Mouse (Mus musculus) limb, embryonic 13.5 days (tissue): Measurements from ENCODE around the gene Cdk6. TPM values are rescaled to one million over a fixed set of nuclear protein-coding genes. Genes with fewer than 3 reads are reported as not detected.
"Not testable (repeated sequence)": the region's sequence is repeated elsewhere in the genome, so short reads cannot be mapped to it uniquely, and the experiment has no call there.

Experiments
- ATAC-seq: fragments of 200-750 bp; cut with Nextera tagmentation; 2 replicates; pipeline ENCODE4 v1.8.0; 2017; ENCODE audit warnings: low read depth, moderate number of reproducible peaks, moderate TSS enrichment; ENCODE audit not compliant: low FRiP score
- H3K27ac ChIP-seq: fragments of 300-500 bp; sonication (generic); 2 replicates; pipeline ENCODE4 v1.5.1; 2015; ENCODE audit warnings: inconsistent platforms, mild to moderate bottlenecking, moderate library complexity
- H3K27me3 ChIP-seq: fragments of 300-500 bp; sonication (generic); 2 replicates; pipeline ENCODE4 v1.6.1; 2015; ENCODE audit warnings: mild to moderate bottlenecking, inconsistent platforms
- H3K36me3 ChIP-seq: fragments of 300-500 bp; sonication (generic); 2 replicates; pipeline ENCODE4 v1.6.1; 2015; ENCODE audit warnings: inconsistent platforms, mild to moderate bottlenecking, moderate library complexity
- H3K4me1 ChIP-seq: fragments of 300-500 bp; sonication (generic); 2 replicates; pipeline ENCODE4 v1.6.1; 2015; ENCODE audit warnings: inconsistent platforms
- H3K4me2 ChIP-seq: fragments of 300-500 bp; sonication (generic); replicated peaks from 2 replicates; pipeline ENCODE4 v1.6.1; 2015; ENCODE audit warnings: inconsistent platforms, mild to moderate bottlenecking, moderate library complexity
- H3K4me3 ChIP-seq: fragments of 300-500 bp; sonication (generic); 2 replicates; pipeline ENCODE4 v1.5.1; 2015; ENCODE audit warnings: moderate library complexity, mild to moderate bottlenecking, inconsistent platforms
- H3K9ac ChIP-seq: fragments of 300-500 bp; sonication (generic); 2 replicates; pipeline ENCODE4 v1.6.1; 2015; ENCODE audit warnings: mild to moderate bottlenecking, inconsistent platforms
- H3K9me3 ChIP-seq: fragments of 300-500 bp; sonication (generic); 2 replicates; pipeline ENCODE4 v1.6.1; 2016; ENCODE audit warnings: inconsistent platforms
- WGBS: fragments of 180-500 bp; shearing (Covaris S2); methylation state at CpG from one replicate; pipeline ENCODE4 v1.1.7; 2015; 5-methylcytosine and 5-hydroxymethylcytosine counted together
- polyA plus RNA-seq: library from polyadenylated mRNA; unstranded; fragments of >200 nt; fragmentation: Nextera tagmentation; extraction: Ambion mirVana; gene quantifications from 2 replicates; pipeline ENCODE4 v1.2.1, GENCODE M21; 2015

Gene Cdk6
- polyA plus RNA-seq, 1 experiment from 2014 or later: 27.7 TPM

DNA sequence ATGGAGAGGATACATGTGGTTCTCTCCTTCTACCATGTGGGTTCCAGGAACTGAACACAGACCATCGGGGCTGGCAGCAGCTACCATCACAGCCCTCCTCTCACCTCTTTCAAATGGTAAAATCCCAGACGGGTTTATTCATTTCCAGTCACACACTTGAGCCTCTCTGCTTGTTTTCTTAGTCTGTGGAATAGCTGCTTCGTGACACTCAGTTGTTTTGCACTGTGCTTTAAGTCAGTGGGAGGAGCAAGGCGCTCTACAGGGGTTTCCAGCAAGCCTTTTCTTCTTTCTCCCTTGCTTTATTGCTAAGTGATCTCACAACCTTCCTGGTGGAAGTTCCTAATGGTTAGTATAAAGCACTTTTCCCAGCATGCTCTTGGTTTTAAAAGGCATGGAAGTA lies 10.6 kb downstream of the Cdk6 start:
- not testable (repeated sequence) for H3K9me3 ChIP-seq, H3K27ac ChIP-seq, H3K36me3 ChIP-seq, H3K27me3 ChIP-seq, H3K4me1 ChIP-seq, ATAC-seq, H3K4me3 ChIP-seq, H3K9ac ChIP-seq, H3K4me2 ChIP-seq
- WGBS: 67% methylated on average over 4 of the region's 4 CpGs

DNA sequence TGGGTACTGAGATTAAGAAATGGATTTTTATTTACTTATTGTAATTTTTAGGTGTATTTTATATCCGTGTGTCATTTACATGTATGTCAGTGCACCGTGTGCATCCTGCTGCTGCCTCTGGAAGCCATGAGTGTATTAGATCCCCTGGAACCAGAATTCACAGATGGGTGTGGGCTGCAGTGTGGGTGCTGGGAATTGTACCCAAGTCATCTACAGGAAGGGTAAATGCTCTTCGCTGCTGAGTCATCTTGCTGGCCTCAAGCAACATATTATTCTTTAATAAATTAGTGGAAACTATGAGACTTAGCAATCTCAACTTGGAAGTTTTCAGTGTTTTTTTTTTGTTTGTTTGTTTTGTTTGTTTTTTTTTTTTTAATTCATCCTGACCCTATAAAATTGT lies 11.0 kb downstream of the Cdk6 start:
- no peak overlapping the region for H3K4me2 ChIP-seq
- H3K36me3 ChIP-seq: no peaks in the 10 kb centered on the region
- ATAC-seq: no peak
- no peaks in the 10 kb centered on the region for H3K9me3 ChIP-seq
- no peak overlapping the region for H3K9ac ChIP-seq
- H3K27ac ChIP-seq: no peak overlapping the region
- 93% methylated on average over 3 of the region's 3 CpGs for WGBS
- no peaks in the 10 kb centered on the region for H3K4me1 ChIP-seq
- H3K27me3 ChIP-seq: no peaks in the 10 kb centered on the region
- no peak overlapping the region for H3K4me3 ChIP-seq

GRCm38 (mm10) chr5:3352827-3353226 lies 11.5 kb downstream of the Cdk6 start:
- Histone ChIP-seq H3K4me3 (no peak overlapping the region), H3K4me1 (no peaks in the 10 kb centered on the region), H3K36me3 (no peaks in the 10 kb centered on the region), H3K27me3 (no peaks in the 10 kb centered on the region), H3K27ac (no peak overlapping the region), H3K9me3 (no peaks in the 10 kb centered on the region), H3K4me2 (no peak overlapping the region), H3K9ac (no peak overlapping the region)
- 79% methylated on average over 3 of the region's 3 CpGs for WGBS
- no peak for ATAC-seq

- Histone ChIP-seq H3K27me3 (no peaks in the 10 kb centered on the region), H3K9ac (no peak overlapping the region), H3K4me2 (no peak overlapping the region), H3K4me1 (no peaks in the 10 kb centered on the region), H3K36me3 (no peaks in the 10 kb centered on the region), H3K9me3 (no peaks in the 10 kb centered on the region), H3K27ac (no peak overlapping the region), H3K4me3 (no peak overlapping the region)
- no peak for ATAC-seq
- WGBS: 91% methylated on average over 5 of the region's 5 CpGs
Observed at GRCm38 (mm10) chr5:3354307-3354706, 13.0 kb downstream of the Cdk6 start.

- H3K27me3 ChIP-seq: no peaks in the 10 kb centered on the region
- no peak overlapping the region for H3K4me2 ChIP-seq
- H3K4me3 ChIP-seq: no peak overlapping the region
- H3K4me1 ChIP-seq: no peaks in the 10 kb centered on the region
- no peak overlapping the region for H3K27ac ChIP-seq
- 93% methylated on average over 12 of the region's 12 CpGs for WGBS
- H3K9me3 ChIP-seq: no peaks in the 10 kb centered on the region
- no peaks in the 10 kb centered on the region for H3K36me3 ChIP-seq
- no peak overlapping the region for H3K9ac ChIP-seq
- ATAC-seq: no peak
Observed at GRCm38 (mm10) chr5:3355032-3355536, 13.8 kb downstream of the Cdk6 start.

GRCm38 (mm10) chr5:3355560-3356260 lies 14.4 kb downstream of the Cdk6 start:
- Histone ChIP-seq H3K36me3 (no peaks in the 10 kb centered on the region), H3K27ac (no peak overlapping the region), H3K4me1 (no peaks in the 10 kb centered on the region), H3K4me3 (no peak overlapping the region), H3K9ac (no peak overlapping the region), H3K4me2 (no peak overlapping the region), H3K9me3 (no peaks in the 10 kb centered on the region), H3K27me3 (no peaks in the 10 kb centered on the region)
- ATAC-seq: no peak
- WGBS: 82% methylated on average over 11 of the region's 11 CpGs

DNA sequence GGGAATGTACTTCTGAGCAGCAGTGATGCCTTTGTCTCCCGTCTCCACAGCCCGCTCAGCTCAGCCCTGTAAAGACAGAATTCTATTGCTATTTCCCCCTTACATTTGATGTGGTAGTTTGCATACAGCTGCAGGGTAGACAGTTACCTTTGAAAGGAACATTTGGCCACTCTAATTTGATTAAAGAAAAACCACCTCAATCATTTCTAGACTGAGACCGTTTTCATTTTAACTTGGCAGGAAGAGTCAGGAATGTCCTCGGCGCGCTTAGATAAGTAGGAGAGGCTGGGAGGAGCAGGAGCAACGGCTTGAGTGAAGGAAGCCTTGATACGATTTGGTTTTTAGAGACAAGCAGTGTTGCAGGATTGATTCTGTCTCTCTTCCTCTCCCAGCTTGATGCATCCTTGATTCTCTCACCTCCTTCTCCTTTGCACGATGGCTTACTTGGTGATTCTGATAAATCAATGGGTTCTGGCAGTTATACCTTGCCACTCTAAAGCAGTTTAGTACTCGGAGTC lies 15.0 kb downstream of the Cdk6 start:
- no peak overlapping the region for H3K9ac ChIP-seq
- H3K4me1 ChIP-seq: no peaks in the 10 kb centered on the region
- no peak for ATAC-seq
- H3K4me3 ChIP-seq: no peak overlapping the region
- no peaks in the 10 kb centered on the region for H3K27me3 ChIP-seq
- H3K4me2 ChIP-seq: no peak overlapping the region
- 85% methylated on average over 10 of the region's 10 CpGs for WGBS
- H3K9me3 ChIP-seq: no peaks in the 10 kb centered on the region
- H3K27ac ChIP-seq: no peak overlapping the region
- H3K36me3 ChIP-seq: no peaks in the 10 kb centered on the region

- ATAC-seq: no peak
- no peak overlapping the region for H3K4me3 ChIP-seq
- no peak overlapping the region for H3K9ac ChIP-seq
- no peaks in the 10 kb centered on the region for H3K4me1 ChIP-seq
- no peaks in the 10 kb centered on the region for H3K27me3 ChIP-seq
- 93% methylated on average over 6 of the region's 6 CpGs for WGBS
- no peaks in the 10 kb centered on the region for H3K36me3 ChIP-seq
- no peak overlapping the region for H3K4me2 ChIP-seq
- H3K27ac ChIP-seq: no peak overlapping the region
- H3K9me3 ChIP-seq: no peaks in the 10 kb centered on the region
Observed at GRCm38 (mm10) chr5:3357496-3357895, 16.2 kb downstream of the Cdk6 start.

DNA sequence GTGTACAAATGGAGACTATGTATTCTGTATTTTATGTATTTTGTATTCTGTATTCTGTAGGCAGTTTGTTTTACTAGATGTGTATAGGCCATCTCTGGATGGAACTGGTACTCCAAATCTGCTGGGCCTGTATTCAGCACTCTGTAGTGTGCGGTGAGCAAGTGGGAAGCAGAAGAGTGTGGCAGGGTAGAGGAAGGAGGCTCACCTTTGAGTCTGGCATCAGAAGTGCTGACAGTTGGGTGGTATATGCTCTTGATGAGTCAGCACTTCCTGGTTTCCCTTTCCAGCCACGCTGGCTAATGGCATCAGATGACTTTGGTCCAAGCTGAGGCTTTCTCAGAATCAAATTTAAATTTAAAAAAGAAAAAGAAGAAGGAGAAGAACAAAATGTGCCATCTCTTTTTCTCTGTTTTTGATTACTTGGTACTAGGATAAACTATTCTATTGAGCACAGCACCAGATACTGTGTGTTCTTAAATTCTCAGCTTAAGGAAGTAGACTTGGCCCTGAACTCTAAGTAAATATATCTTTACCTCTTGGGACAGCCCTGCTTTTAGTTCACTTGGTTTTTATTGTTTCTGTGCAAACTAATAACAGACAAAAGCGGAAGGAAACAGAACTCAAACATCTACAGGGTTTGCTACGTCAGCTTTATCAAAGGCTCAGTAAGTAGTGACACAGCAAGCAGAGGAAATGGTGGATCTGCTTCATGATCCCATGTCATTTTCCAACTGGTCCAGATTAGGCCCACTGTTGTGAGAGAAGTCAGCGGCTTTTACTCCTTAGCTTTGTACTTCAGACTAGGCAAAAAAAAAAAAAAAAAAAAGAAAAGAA lies 17.6 kb downstream of the Cdk6 start:
- Histone ChIP-seq H3K9me3 (no peaks in the 10 kb centered on the region), H3K27ac (no peak overlapping the region), H3K4me3 (no peak overlapping the region), H3K27me3 (no peaks in the 10 kb centered on the region), H3K9ac (no peak overlapping the region), H3K36me3 (no peaks in the 10 kb centered on the region), H3K4me2 (no peak overlapping the region), H3K4me1 (no peaks in the 10 kb centered on the region)
- WGBS: 71% methylated on average over 5 of the region's 5 CpGs
- ATAC-seq: no peak

DNA sequence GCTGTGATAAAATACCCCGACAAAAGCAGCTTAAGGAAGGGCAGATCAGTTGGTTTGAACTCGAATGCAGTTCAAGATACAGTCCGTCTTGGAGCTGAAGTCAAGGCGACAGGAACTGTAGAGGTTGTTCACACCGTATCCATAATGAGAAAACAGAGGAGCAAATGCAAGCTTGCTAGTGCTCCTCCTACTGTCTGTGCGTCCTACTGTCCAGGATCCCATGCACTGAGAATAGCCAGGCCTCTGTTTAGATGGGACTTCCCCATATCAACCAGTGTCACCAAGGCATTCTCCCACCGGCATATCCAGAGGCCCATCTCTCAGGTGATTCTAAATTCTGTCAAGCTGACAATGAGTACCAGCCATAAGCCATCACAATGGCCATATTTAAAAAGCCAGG lies 18.6 kb downstream of the Cdk6 start:
- WGBS: 89% methylated on average over 7 of the region's 7 CpGs

DNA sequence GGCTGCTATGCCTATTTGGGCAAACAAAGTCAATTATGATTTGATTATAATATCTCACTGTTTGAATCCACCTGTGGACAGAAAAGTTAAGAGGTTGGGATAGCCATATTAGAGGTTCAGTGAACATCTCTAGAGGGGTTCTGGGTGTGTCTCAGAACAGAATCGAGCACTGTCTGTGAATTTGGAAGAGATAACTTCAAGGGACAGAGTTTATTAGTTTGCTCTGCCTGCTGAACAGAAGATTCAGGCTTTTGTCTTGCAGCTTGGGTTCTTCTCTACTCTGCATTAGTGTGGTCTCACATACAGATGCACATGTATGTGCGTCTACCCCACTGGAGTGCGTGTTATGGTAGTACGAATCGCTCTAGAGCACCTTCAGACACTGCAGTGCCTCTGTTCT lies 20.0 kb downstream of the Cdk6 start:
- no peaks in the 10 kb centered on the region for H3K36me3 ChIP-seq
- H3K4me2 ChIP-seq: no peak overlapping the region
- no peaks in the 10 kb centered on the region for H3K4me1 ChIP-seq
- no peaks in the 10 kb centered on the region for H3K27me3 ChIP-seq
- no peak overlapping the region for H3K4me3 ChIP-seq
- no peak overlapping the region for H3K27ac ChIP-seq
- no peak for ATAC-seq
- H3K9me3 ChIP-seq: no peaks in the 10 kb centered on the region
- WGBS: 94% methylated on average over 5 of the region's 5 CpGs
- H3K9ac ChIP-seq: no peak overlapping the region

More for the DNA sequence above, 18.6 kb downstream of the Cdk6 start:
- no peaks in the 10 kb centered on the region for H3K27me3 ChIP-seq
- ATAC-seq: no peak
- H3K27ac ChIP-seq: no peak overlapping the region
- H3K9ac ChIP-seq: no peak overlapping the region
- no peaks in the 10 kb centered on the region for H3K4me1 ChIP-seq
- H3K9me3 ChIP-seq: no peaks in the 10 kb centered on the region
- H3K4me3 ChIP-seq: no peak overlapping the region
- no peak overlapping the region for H3K4me2 ChIP-seq
- H3K36me3 ChIP-seq: no peaks in the 10 kb centered on the region

DNA sequence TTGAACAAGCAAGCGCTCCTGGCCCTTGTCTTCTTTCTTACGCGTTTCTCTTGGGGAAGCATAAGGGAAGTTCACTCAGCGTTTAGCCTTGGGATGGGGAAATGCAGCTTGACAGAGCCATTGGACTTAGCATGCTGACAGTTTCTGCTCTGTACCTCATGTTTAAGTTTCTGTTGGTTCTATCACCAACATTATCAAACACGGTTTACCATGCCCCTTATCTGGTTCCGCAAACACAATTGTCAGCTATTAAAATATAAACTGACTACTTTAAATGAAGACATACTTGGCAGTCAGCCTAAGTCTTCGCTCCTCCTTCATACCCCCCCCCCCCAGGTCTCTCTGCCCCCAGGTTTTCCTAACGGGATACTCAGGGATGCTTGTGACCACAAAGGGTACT lies 20.8 kb downstream of the Cdk6 start:
- 90% methylated on average over 8 of the region's 8 CpGs for WGBS
- H3K27me3 ChIP-seq: no peaks in the 10 kb centered on the region
- no peaks in the 10 kb centered on the region for H3K36me3 ChIP-seq
- ATAC-seq: no peak
- no peak overlapping the region for H3K4me3 ChIP-seq
- H3K4me2 ChIP-seq: no peak overlapping the region
- no peaks in the 10 kb centered on the region for H3K4me1 ChIP-seq
- no peak overlapping the region for H3K27ac ChIP-seq
- no peaks in the 10 kb centered on the region for H3K9me3 ChIP-seq
- H3K9ac ChIP-seq: no peak overlapping the region
